Mouse (Mus musculus) hindbrain, postnatal 0 days (tissue): ENCODE results near the gene Nsg1. TPM values are rescaled to one million over a fixed set of nuclear protein-coding genes. Genes with fewer than 3 reads are reported as not detected.

Source experiments
- ATAC-seq: fragments of 200-750 bp; cut with Nextera tagmentation; 2 replicates; pipeline ENCODE4 v1.8.0; 2017; ENCODE audit warnings: mild to moderate bottlenecking, moderate TSS enrichment, moderate library complexity
- DNase-seq: peaks from one replicate; pipeline ENCODE4 v3.0.0-alpha.2; 2015; ENCODE audit warnings: low spot score
- H3K27ac ChIP-seq: fragments of 300-500 bp; sonication (generic); 2 replicates; pipeline ENCODE4 v1.5.1; 2014; ENCODE audit warnings: mild to moderate bottlenecking
- H3K27me3 ChIP-seq: fragments of 300-500 bp; sonication (generic); 2 replicates; pipeline ENCODE4 v1.6.1; 2014; ENCODE audit warnings: low read length, mixed read lengths; ENCODE audit not compliant: insufficient read depth
- H3K36me3 ChIP-seq: fragments of 300-500 bp; sonication (generic); 2 replicates; pipeline ENCODE4 v1.6.1; 2014; ENCODE audit warnings: low read length, mixed read lengths; ENCODE audit not compliant: insufficient read depth
- H3K4me1 ChIP-seq: fragments of 300-500 bp; sonication (generic); 2 replicates; pipeline ENCODE4 v1.6.1; 2014; ENCODE audit warnings: antibody characterized with exemption, low read length, mixed read lengths; ENCODE audit not compliant: insufficient read depth
- H3K4me2 ChIP-seq: fragments of 300-500 bp; sonication (generic); 2 replicates; pipeline ENCODE4 v1.6.1; 2014; ENCODE audit warnings: low read depth, mild to moderate bottlenecking, low read length, moderate library complexity, mixed read lengths
- H3K4me3 ChIP-seq: fragments of 300-500 bp; sonication (generic); 2 replicates; pipeline ENCODE4 v1.5.1; 2014; ENCODE audit warnings: low read length
- H3K9ac ChIP-seq: fragments of 300-500 bp; sonication (generic); replicated peaks from 2 replicates; pipeline ENCODE4 v1.6.1; 2014; ENCODE audit warnings: mild to moderate bottlenecking, low read length, moderate library complexity, mixed read lengths
- H3K9me3 ChIP-seq: fragments of 300-500 bp; sonication (generic); 2 replicates; pipeline ENCODE4 v1.6.1; 2016; ENCODE audit warnings: low read length, mixed read lengths
- CTCF ChIP-seq: IDR thresholded peaks from 2 replicates; pipeline ENCODE4 v1.5.1; 2016; ENCODE audit warnings: antibody characterized with exemption, control low read depth, low read depth
- WGBS: fragments of 180-500 bp; shearing (Covaris S2); extraction: QIAGEN DNeasy Blood & Tissue Kit; methylation state at CpG from one replicate; pipeline ENCODE4 v1.1.7; 2014; 5-methylcytosine and 5-hydroxymethylcytosine counted together
- polyA plus RNA-seq: library from polyadenylated mRNA; unstranded; fragments of >200 nt; fragmentation: Nextera tagmentation; extraction: Ambion mirVana; gene quantifications from 2 replicates; pipeline ENCODE4 v1.2.1, GENCODE M21; 2015
- total RNA-seq: library from RNA; depleted of rRNA; stranded (reverse); fragments of >200 nt; gene quantifications from 2 replicates; pipeline ENCODE4 v1.2.3, GENCODE M21; 2014

Nsg1 gene
- total and polyA plus RNA-seq, 2 experiments from 2014 or later = 1,051 to 1,578 TPM

DNA sequence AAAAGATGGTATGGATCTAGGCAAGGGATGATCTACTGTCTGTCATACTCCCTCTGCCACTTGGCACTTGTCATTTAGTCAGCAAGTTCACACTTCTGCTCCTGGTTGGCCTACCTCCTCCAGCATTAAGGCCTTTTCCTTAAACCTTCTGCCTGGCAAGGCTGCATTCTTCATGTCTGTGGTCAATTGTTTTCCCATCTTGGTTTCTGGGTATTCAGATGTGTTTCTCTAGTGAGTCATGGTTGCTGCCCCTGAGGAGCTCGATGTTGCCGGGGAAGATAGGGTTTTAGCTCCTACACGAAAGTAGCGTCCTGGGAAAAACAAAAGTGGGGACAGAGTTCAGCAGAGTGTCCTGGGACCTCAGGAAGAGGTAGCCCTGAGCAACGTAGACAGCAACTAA, 40.4 kb downstream of the Nsg1 start:
- Histone ChIP-seq H3K4me1 (no peaks in the 10 kb centered on the region), H3K9me3 (no peaks in the 10 kb centered on the region), H3K4me2 (no peak overlapping the region), H3K27me3 (no peaks in the 10 kb centered on the region), H3K27ac (no peak overlapping the region), H3K36me3 (peaks cover 10% of the 10 kb centered on the region), H3K9ac (no peak overlapping the region), H3K4me3 (no peak overlapping the region)
- DNase-seq (no peak), ATAC-seq (no peak)
- WGBS = 89% methylated on average over 5 of the region's 5 CpGs
- no peak for TF ChIP-seq CTCF

DNA sequence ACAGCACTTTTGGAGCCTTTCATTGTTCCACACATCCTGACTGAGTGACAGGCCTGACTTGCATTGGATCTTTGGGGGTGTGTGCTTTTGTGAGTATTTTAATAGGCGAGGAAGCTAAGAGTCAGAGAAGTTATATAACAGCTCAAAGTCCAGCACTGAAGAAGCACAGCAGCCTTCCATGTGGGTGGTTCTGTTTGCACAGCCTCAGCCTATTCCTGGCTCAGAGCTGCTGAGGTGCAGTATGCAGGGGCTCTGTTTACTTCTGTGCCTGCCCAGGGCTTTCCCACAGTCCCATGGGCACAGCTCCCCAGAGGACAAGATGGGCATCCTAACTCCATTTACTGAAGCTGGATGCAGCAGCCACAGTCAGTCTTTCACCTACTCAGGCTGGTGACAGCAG, 42.7 kb downstream of the Nsg1 start:
- Histone ChIP-seq H3K9ac (no peak overlapping the region), H3K4me3 (no peak overlapping the region), H3K27me3 (no peaks in the 10 kb centered on the region), H3K9me3 (no peaks in the 10 kb centered on the region), H3K36me3 (peaks cover 10% of the 10 kb centered on the region), H3K4me2 (no peak overlapping the region), H3K4me1 (no peaks in the 10 kb centered on the region), H3K27ac (no peak overlapping the region)
- 0 out of 2 replicates have a peak, but pooled peaks have one; percentile 35 for ATAC-seq
- DNase-seq = no peak
- 79% methylated on average over 1 of the region's 1 CpGs for whole genome bisulfite sequencing
- no peak for TF ChIP-seq CTCF

DNA sequence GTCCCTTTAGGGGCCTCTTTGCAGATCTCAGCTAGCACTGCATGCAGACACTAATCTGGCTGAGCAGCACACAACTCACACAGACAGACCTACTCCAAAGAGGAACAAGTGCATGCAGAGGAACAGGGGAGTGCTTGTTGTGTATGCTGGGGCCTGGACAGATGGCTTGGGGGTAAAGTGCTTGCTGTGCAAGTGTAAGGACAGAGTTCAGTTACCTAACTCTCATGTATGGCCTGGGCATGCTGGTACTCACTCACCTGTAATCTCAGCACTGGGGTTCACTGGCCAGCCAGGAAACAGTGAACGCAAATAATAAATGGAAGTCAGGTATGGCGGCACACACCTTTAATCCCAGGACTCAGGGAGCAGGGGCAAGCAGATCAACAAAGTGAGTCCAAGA, 45.2 kb downstream of the Nsg1 start:
- TF ChIP-seq CTCF = no peak
- no peak for ATAC-seq

DNA sequence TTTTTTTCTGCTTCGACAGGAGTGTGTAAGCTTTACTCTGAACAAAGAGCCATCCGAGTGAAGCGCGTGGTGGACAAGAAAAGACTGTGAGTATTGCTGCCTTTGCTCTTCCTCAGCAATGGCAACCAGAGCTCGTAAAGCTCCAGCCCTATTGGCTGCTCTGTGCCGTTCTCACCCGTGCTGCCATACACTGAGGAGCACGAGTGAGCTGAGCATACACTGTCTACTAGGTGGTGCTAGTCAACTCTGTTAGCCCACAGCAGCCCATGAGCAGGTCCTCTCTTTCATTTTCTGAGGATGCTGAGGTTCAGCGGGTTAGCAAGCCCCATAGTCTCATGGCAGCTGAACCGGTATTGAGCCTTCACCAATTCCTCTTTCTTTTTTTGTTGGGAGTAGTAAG, 52.9 kb downstream of the Nsg1 start:
- Histone ChIP-seq H3K4me2 (no peak overlapping the region), H3K27me3 (no peaks in the 10 kb centered on the region), H3K9me3 (no peaks in the 10 kb centered on the region), H3K4me3 (no peak overlapping the region), H3K36me3 (peaks cover 8% of the 10 kb centered on the region; the same call in 1 of the 2 replicates), H3K9ac (no peak overlapping the region), H3K27ac (no peak overlapping the region), H3K4me1 (no peaks in the 10 kb centered on the region)
- DNase-seq (no peak), ATAC-seq (no peak)
- 82% methylated on average over 10 of the region's 10 CpGs for WGBS
- no peak for TF ChIP-seq CTCF

More for the DNA sequence above, 45.2 kb downstream of the Nsg1 start:
- Histone ChIP-seq H3K27me3 (no peaks in the 10 kb centered on the region), H3K36me3 (peaks cover 10% of the 10 kb centered on the region), H3K9me3 (no peaks in the 10 kb centered on the region), H3K4me1 (no peaks in the 10 kb centered on the region), H3K4me3 (no peak overlapping the region), H3K9ac (no peak overlapping the region), H3K27ac (no peak overlapping the region), H3K4me2 (no peak overlapping the region)
- no peak for DNase-seq
- WGBS = 86% methylated on average over 2 of the region's 2 CpGs

DNA sequence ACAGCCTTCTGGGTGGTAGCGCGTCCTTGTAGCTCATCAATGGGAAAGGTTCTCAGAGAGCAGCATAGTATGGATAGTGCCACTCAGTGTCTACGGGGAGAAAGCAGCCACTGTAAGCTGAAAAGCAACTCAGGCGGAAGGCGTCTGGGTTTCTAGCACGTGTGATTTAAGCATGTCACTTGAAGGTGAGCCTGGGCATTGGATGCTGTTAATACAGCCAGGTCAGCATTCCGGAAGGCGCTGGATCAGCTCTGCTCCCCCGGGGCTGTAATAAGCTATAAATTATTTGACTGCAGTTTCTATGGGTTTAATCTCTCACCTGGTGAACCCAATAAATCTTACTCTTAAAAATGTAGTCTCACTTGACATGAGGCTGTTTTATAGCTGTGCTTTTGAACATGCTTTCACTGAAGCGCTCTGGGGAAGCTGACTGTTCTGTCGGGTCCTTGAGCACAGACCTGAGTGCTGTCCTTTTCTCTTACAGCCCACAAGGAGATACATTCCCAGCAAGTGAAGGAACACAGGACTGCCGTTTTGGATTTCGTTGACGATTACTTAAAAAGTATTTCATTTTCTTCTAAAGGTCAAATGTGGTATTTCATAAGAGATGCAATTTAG, 53.5 kb downstream of the Nsg1 start:
- no peak for TF ChIP-seq CTCF
- no peak overlapping the region for H3K9ac ChIP-seq
- no peaks in the 10 kb centered on the region for H3K4me1 ChIP-seq
- ATAC-seq (no peak; the same call in 1 of the 2 replicates), DNase-seq (no peak)
- no peak overlapping the region for H3K27ac ChIP-seq
- no peaks in the 10 kb centered on the region for H3K9me3 ChIP-seq
- no peaks in the 10 kb centered on the region for H3K27me3 ChIP-seq
- no peak overlapping the region for H3K4me2 ChIP-seq
- H3K4me3 ChIP-seq = no peak overlapping the region
- peaks cover 8% of the 10 kb centered on the region; the same call in 1 of the 2 replicates for H3K36me3 ChIP-seq
- 80% methylated on average over 14 of the region's 14 CpGs for WGBS

DNA sequence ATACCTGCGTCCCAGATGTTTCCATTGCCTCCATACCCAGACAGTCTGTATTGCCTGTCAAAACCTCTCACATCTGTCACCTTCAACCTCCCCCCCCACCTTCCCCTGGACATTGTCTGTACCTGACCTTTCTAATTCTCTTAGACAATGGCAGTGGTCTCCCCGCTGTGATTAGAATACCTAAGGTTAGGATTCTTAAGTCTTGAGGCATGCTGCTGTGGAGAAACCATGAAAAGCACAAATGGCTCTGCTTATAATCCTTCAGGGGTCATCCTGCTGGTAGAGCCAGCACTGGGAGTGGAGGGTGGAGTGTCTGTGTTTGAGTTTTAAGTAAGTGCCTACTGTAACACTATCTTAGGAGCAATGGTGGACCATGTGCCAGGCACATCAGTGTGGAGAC, 56.8 kb downstream of the Nsg1 start:
- ATAC-seq (no peak), DNase-seq (no peak)
- no peaks in the 10 kb centered on the region for H3K9me3 ChIP-seq
- WGBS = 90% methylated on average over 2 of the region's 2 CpGs
- H3K27me3 ChIP-seq = no peaks in the 10 kb centered on the region
- H3K36me3 ChIP-seq = peaks cover 8% of the 10 kb centered on the region; the same call in 1 of the 2 replicates
- H3K9ac ChIP-seq = no peak overlapping the region
- no peaks in the 10 kb centered on the region for H3K4me1 ChIP-seq
- H3K27ac ChIP-seq = no peak overlapping the region
- no peak overlapping the region for H3K4me2 ChIP-seq
- no peak overlapping the region for H3K4me3 ChIP-seq
- TF ChIP-seq CTCF = no peak

DNA sequence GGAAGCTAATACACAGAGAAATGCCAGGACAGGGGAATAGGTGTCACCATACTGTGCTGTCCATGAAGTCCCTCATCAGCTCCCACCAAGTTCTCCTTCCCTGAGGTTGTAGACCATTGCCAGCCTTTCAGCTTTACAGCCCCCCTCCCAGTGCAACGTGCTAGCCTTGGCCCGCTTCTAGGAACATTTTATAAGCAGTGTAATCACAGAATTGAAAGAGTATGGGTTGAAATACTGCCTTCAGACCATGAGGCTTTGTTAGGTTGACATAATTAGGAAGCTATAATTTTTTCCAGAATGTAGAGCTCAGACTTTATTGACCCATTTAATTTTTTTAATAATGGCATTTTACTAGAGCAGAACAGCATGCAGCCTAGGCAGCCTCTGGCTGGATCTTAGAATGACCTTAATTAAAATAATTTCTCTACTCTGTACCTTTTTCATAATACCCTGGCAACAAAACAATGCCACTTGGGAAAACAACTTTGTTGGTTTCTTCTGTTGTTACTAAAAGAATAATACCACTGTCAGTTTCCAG, 60.5 kb downstream of the Nsg1 start:
- Histone ChIP-seq H3K4me1 (no peaks in the 10 kb centered on the region), H3K9ac (no peak overlapping the region), H3K4me3 (no peak overlapping the region), H3K9me3 (no peaks in the 10 kb centered on the region), H3K36me3 (no peaks in the 10 kb centered on the region), H3K27ac (0 out of 2 replicates have a peak overlapping the region, but pooled peaks have one; percentile 26), H3K4me2 (no peak overlapping the region), H3K27me3 (no peaks in the 10 kb centered on the region)
- ATAC-seq (0 out of 2 replicates have a peak, but pooled peaks have one; percentile 24), DNase-seq (no peak)
- WGBS = 61% methylated on average over 2 of the region's 2 CpGs
- TF ChIP-seq CTCF = no peak
